Mouse (Mus musculus) regulatory T cell (primary cell): ENCODE measurements at regions not wholly inside any gene's neighbourhood (a gene's known extent, or its start where the extent isn't known, plus 50 kb on each side); places are given as distances from the start of the nearest gene placed in this dataset.

Experiments
- in situ Hi-C: fragments of 300-600 bp; cut with MboI, MseI; formaldehyde crosslinking; loops from one replicate; pipeline ENCODE4 v1.15.1; 2025; ENCODE audit warnings: high pct_unique_total_duplicates

DNA sequence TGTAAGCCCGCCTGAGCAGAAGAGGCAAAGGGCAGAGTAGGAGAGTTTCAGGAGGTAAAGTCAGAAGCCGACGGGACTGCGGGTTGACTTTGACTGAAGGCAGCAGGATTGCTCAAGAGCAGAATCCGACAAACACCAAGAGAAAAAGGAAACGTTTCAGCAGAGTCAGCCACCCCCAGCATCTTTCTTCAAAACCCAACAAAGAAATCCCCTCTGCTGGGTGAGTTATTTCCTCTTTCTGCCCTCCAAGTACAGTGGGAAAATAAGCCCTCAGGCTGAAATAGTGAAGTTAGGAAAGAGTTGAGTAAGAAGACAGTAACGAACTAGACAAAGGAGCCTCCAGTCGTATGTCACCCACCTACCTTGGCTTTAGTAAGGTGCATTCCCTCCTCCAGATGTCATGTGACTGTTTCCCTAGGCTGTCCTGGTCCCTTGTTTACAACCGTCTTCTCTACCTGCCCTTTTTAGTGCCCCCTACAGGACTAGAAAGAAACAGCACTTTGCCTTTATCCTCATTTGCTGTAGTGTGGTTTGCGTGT, 196.9 kb downstream of the Dusp6 start:
- in situ Hi-C loops = loop anchor here (5.0 to 10.0 kb wide), 3 partner anchors 63 to 195 kb away; partner anchors contain the start of gene Dusp6

DNA sequence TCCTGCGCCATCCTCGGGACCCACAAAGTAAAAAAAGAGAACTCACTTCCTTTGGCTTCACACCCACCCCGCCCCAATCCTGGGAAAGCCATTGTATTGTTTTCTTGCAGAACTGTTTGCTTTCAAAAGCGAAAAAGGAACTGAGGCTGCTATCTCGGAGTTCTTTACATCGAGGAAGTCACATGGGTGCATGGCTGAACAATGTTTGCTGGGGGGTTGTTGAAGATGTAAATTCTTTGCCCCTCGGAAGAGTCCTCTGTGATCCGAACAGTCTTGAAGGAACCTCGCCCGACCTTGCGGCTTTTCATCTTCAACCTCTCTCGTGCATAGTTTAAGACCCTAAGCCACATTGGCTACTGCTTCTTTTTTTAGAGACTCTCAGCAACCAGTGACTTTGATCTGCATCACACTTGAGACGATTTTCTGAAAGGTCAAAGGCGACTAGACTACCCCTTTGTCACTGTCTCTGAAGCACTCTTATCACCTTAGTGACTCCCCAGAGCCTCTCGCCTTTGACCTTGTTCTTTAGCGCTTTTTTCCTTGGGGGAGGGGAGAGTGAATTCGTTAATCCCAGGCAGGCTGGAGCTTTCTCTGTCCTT, 197.9 kb downstream of the Dusp6 start:
- in situ Hi-C loops = loop anchor here (10.0 kb wide), 1 partner anchor 196 kb away; the partner anchor contains the start of gene Dusp6

DNA sequence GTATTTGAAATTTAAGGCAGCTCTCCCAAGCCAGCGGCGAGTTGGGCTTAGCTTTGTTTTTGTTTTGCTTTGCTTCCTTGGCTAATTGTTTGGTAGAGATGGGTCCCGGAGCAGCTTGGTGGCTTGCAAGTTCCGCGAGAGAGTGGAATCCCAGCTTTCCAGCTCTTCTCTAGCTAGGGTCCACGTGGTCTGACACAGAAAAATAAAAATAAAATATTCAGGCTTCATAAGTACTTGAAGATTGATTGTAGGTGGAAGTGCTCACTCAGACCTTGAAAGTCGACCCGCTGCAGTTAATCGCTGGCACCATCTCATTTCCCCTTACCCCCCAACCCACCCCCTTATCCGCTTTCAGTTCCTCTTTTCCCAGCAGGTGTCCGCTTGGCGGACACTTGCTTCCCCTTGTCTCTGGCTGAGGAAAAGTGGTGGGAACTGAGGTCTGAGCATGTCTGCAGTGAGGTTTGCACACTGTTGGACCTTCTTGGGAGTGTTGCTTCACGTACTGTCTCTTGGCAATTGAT, 198.5 kb downstream of the Dusp6 start:
- in situ Hi-C loops = loop anchor here (10.0 kb wide), 1 partner anchor 197 kb away; the partner anchor contains the start of gene Dusp6

DNA sequence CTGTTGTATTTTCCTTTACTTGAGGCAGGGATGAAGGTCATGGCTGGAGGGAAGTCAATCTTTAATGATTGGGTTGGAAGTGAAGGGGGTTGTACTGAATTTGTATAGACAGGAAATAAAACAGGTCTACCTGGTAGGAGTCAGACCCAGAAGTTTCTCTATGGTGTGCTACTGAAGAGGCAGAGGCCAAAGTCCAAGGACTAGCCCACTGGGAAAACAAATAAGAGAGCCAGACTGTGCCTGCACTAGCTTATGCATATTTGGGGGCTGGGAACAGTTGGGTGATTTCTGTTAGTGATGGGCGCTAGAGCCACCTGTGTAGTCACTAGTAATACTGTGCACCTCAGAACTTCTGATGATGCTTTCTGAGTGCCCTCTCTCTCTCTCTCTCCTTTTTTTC, 203.7 kb downstream of the Dusp6 start:
- in situ Hi-C loops = loop anchor here (10.0 kb wide), 1 partner anchor 202 kb away; the partner anchor contains the start of gene Dusp6

DNA sequence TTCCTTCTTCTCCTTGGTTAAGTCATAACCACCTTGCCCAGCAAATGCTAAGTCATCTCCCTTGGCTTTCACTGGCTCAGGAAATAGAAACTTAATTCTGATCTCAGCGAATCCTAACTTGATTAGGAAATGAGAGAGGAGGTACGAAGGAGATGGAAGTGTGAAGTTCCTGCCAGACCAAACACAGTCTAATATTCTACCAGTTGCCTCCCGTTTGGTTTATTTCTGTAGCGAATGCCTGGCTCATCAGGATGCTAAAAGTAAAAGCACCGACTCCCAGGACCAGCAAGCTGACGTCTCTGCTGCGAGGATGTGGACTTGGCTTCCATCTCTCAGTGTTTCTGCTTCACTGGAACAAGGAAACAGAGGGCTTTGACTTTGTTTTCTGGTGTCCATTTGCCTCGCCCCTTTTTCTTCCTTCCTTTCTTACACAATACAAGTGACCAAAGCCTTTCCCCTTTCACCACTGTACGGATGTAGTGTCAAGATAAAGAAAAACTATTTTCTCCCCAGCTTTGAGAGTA, 204.3 kb downstream of the Dusp6 start:
- in situ Hi-C loops = loop anchor here (10.0 kb wide), 1 partner anchor 203 kb away; the partner anchor contains the start of gene Dusp6

DNA sequence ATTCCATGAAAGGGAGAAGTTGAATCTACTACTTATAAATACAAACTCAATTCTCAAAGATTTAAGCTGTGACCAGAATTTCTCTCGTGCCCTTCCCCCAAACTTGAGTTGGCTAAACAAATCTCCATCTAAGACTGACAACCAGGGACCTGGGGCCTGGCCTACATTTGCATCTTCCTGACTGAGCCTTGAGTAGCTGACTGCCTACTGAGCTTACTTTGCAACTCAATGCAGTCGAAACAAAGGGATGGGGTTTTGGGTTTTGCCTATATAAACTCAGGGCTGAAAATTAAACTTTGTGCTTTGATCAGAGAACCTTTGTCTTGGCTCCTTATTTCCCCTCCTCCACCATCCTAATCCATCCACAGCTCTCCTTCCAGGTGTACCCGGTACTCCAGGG, 205.9 kb downstream of the Dusp6 start:
- in situ Hi-C loops = loop anchor here (10.0 kb wide), 1 partner anchor 204 kb away; the partner anchor contains the start of gene Dusp6

DNA sequence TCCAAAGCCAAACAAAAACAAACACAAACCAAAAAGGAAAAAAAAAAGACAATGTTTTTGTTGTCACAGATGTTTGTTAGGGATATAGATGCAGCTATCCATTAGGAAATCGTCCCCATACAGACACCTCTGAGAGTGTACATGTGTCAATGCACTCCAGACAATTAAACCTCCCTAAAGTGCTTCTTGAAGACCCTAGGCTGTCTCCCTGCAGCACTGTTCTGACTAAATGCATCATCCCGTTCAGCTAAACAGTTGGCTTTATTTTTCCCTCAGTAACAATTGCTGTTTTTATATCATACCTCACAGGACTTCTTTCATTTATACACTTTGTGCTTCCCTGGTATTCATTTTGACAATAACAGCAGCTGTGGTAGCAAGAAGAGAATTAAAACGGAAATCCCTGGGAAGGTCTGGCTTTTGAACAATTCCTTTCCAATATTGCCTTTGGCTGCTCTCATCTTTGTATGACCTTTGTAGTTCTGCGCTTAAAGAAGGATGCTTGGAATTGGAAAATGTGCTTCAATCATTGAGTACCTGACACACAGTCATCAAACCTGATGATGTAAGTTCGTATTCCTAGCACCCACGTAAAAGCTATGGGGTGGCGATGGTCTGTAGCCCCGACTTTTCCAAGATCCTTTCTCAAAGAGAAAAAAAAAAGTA, 208.9 kb downstream of the Dusp6 start:
- in situ Hi-C loops = no loop called here

DNA sequence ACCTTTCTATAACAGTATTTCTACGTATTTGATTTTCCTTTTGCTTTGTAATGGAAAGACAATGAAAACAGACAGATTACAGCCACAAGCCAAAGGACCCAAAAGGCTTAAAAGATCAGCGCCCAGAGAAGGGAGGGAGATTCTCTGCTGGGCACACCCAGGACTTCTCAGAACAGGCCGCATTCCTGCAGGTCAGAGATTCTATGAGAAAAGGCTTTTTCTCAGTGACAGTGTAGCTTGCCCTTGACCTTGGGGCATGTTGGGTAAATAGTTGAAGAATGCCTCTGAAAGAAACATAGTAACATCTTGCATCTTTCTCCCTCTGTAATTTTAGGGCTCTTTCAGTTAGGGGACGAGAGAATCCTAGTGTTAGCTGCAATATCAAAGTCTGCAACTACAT, 209.8 kb downstream of the Dusp6 start:
- in situ Hi-C loops = no loop called here

DNA sequence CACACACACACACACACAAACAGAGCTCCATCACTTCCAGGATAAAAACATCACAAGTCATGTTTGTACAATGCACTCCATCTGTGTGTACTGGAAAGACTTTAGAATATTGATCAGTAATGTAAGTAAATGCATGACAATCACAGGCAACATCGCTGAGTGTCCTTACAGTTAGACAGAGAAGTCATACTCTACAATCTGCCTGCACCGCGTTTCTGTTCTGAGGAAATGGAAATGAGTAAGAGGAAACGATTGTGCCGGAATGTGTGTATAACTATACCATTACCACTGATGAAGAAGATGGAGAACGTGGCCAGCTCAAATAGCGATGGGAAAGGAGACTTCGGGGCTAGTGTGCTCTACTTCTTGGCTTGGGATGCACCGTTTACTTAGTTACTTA, 210.7 kb downstream of the Dusp6 start:
- in situ Hi-C loops = no loop called here

DNA sequence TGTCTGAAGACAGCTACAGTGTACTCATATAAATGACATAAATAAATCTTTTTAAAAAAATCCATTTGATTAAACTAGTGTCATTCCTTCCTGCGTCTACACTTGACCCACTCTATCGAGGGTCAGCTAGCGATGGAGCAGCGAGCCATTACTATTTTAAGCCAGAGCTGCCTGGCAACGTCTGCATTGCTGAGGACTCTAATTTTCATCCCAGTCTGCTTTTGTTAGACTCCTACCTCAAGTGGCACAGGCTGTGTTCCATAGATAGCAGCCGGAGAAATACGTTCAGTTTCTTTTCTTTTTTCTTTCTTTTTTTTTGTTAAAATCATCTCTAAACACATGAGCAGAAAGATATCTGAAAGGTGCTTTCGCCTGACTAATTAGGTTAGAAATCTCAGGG, 211.5 kb downstream of the Dusp6 start:
- in situ Hi-C loops = no loop called here

DNA sequence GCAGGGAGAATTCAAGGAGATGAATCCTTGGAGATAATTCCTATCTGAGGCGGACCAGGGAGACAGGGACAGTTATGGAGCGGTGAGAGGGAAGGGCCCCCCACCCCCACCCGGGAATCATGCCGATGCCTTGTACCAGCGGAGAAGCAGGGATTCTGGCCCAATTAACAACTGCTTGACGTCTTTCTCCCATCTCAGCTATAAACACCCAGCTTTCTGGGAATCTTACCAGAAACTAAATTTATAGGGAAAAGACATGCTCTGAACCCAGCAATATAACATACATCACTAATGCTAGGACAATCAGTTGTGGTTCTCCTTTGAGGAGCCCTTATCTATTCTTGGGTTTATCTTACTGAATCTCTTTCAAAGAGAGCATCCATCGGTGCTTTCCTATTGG, 213.2 kb downstream of the Dusp6 start:
- in situ Hi-C loops = no loop called here

DNA sequence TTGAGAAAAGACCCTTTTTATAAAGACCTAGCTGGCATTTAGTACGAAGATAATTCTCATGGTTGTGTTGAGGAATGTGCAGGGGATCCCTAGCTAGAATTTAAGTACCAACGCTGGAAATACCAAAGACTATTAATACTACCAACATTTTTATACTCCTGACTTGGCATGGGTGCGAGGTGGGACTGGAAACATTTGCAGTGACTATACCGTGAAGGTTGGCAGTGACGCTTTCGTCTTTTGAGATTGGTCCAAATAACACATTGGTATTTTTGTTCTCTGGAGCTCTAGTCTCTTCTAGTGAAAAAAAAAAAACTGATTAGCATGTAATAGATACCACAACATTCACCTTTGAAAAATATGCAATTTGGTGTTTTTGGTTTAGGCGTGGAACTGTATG, 213.7 kb downstream of the Dusp6 start:
- in situ Hi-C loops = no loop called here

DNA sequence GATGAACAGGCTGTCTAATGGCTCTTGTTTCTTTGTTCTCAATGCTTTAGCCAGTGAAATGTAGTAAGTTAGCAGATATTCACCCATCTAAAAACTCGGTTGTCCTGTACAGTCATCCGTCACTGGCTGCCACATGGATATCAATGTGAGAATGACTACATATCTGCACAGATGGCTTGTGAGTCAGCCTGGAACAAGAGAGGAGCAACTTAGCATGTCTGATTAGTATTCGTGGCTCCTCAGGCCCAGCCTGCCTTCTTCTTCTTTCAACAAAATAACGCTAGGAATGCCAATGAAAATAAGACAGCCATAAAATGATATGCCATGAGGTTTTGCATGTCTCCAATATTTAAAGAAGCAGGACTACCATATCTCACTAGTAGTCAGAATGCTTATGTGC, 217.5 kb downstream of the Dusp6 start:
- in situ Hi-C loops = no loop called here

DNA sequence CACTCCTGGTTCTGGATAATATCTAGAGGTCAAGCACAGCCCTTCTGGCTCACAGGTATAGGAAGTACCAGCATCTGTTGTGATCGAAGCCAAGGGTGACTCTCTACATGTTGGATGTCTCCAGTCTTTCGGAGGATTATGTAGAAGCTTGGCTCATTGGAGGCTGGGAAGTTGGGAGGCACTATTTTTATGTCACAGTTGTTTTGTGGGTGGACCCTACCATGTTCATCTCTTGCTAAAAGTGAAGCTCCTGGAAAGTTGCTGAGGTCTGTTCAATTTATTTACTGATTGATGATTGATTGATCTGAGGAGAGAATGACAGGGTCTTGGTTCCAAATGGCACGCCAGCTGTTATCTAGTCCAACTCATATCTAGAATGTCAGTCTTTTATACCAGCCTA, 219.0 kb downstream of the Dusp6 start:
- in situ Hi-C loops = no loop called here

DNA sequence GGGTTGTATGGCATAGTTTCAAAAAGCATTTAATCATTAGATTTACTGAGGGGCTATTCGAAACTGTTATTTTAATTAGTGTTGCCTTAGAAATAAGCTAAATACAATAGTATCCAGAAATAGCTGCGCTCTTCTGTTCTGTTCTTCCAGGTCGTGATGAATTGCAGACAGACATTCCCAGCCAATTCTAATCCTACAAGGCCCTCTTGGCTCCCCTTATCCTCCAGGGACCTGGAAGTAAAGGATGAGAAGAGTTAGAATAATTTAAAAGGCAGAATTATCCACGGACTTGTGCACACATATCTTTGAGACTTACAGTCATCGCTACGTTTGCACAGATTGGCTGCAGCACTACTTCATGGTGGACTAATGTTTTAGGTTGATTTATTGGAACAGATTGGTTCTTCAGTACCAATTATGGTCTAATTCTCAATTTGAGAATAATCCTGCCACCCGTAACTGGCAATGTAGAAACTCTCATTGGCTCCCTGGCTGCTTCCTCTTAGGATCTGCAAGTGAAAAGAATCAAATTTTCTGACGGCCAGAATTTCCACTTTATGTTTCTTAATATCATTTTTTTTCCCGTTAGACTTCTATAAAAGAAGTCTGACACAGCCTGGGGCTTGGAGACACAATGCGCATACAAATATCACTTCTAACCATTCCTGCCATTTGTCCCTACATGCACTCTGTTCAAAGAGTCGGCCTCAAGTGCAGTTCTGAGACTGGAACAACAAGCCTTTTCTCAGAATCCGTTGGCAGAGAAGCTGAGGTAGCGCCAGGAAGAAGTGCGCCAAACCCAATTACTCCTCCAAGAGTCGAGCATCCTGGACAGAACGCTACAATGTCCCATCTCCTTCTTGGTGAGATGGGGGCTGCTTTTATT, 225.4 kb downstream of the Dusp6 start:
- in situ Hi-C loops = loop anchor here (5.0 kb wide), 1 partner anchor 49 kb away; no protein-coding TSS in a partner anchor

DNA sequence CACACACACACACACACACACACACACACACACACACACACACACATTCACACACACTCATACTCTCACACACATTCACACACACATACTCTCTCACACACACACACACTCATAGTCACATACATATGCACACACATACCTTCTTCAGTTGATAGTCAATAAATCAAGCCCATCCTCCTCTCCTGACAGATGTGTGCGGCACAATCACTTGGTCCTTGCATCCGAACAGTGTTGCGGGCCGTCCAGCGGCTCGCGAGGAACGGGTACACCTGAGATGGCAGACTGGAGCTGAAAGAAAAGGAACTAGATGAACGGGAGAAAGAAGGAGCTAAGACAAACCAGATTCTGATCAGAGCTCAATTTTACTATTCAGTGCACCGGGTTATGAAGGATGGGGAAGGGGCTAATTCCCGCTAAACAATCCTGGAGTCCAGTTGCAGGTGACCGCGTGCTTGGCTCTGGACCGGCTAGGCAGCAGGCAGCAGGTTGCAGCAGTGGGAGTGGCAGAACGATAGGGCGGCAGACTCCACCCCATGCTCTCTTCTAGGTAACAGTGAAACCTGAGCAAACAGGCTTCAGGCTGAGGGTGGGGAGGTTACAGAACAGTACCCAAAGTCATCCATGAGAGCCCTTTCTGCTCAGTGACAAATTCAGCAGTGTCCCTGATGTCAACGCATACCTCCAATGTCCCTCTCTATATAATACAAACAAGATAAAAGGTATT, 247.8 kb downstream of the Csl start:
- in situ Hi-C loops = no loop called here

DNA sequence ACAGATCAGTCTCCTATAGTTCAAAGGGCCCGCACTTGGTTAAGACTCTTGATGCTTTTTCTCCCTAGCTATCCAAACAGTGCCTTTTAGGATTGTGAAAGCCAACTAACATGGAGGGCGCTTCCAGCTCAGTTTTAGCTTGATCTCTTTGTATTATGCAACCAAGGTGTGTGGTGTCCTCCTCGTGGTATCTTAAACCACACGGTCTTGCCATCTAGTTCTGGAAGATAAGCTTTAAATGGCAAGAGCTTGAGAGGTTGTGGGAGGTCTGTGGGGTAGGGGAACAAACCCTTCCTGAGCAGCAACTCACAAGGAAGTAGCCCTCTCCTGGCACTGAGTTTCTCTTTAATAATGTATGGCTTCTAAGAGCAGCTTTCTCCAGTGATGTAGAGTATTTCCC, 241.5 kb downstream of the Csl start:
- in situ Hi-C loops = no loop called here

DNA sequence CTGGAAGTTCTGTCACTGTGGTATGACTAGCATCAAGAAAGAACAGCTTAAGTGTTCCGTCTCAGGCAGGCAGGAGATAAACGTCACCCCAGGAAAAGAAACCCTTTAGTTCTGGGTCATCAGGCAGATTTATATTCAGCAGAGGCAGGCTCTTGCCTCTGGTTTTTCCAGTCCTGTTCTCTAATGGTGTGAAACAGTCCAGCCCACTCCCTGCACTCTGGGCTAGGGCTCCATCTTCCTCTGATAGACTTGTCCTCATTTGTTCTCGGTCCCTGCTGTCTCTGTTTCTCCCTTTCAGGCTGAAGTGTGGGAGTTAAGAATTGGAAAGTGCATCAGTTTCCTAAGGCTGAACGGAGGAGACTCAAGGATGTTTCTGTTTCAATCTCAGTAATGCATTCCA, 240.0 kb downstream of the Csl start:
- in situ Hi-C loops = no loop called here

DNA sequence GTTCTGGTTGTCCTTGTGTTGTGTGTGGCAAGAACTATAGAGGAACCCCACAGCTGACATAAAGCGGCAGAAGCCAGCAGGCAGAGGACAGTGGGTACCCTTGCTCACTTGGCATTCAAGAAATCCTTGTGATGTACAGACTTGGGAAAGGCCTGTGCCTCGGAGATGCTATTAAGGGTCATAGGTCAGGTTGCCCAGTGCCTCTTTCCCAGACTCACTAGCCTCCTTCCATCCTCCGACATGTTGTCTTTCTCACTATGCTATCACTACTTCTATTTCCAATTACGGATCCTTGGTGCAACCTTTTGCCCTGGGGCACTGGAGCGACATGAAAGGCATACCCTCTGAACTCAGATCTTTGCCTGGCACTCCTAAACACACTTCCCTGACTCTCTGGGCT, 235.6 kb downstream of the Csl start:
- in situ Hi-C loops = loop anchor here (10.0 kb wide), 1 partner anchor 601 kb away; no protein-coding TSS in a partner anchor
